Mouse (Mus musculus) limb, embryonic 12.5 days (tissue): ENCODE results near the gene Lexm. TPM values are rescaled to one million over a fixed set of nuclear protein-coding genes. Genes with fewer than 3 reads are reported as not detected.

Experiments
- ATAC-seq: fragments of 200-750 bp; cut with Nextera tagmentation; 2 replicates; pipeline ENCODE4 v1.8.0; 2017; ENCODE audit warnings: low read depth, moderate TSS enrichment; ENCODE audit not compliant: insufficient number of reproducible peaks, insufficient read depth, low FRiP score, low TSS enrichment
- H3K27ac ChIP-seq: fragments of 300-500 bp; sonication (generic); 2 replicates; pipeline ENCODE4 v1.5.1; 2016; ENCODE audit warnings: mild to moderate bottlenecking, moderate library complexity
- H3K27me3 ChIP-seq: fragments of 300-500 bp; sonication (generic); 2 replicates; pipeline ENCODE4 v1.6.1; 2016; ENCODE audit warnings: mild to moderate bottlenecking, moderate library complexity
- H3K36me3 ChIP-seq: fragments of 300-500 bp; sonication (generic); 2 replicates; pipeline ENCODE4 v1.6.1; 2016; ENCODE audit warnings: mild to moderate bottlenecking, moderate library complexity
- H3K4me1 ChIP-seq: fragments of 300-500 bp; sonication (generic); replicated peaks from 2 replicates; pipeline ENCODE4 v1.6.1; 2016
- H3K4me2 ChIP-seq: fragments of 300-500 bp; sonication (generic); 2 replicates; pipeline ENCODE4 v1.6.1; 2016; ENCODE audit warnings: mild to moderate bottlenecking, moderate library complexity
- H3K4me3 ChIP-seq: fragments of 300-500 bp; sonication (generic); replicated peaks from 2 replicates; pipeline ENCODE4 v1.5.1; 2016; ENCODE audit warnings: mild to moderate bottlenecking
- H3K9ac ChIP-seq: fragments of 300-500 bp; sonication (generic); replicated peaks from 2 replicates; pipeline ENCODE4 v1.6.1; 2016; ENCODE audit warnings: mild to moderate bottlenecking, moderate library complexity
- H3K9me3 ChIP-seq: fragments of 300-500 bp; sonication (generic); 2 replicates; pipeline ENCODE4 v1.6.1; 2016; ENCODE audit warnings: mild to moderate bottlenecking, moderate library complexity
- WGBS: fragments of 180-500 bp; shearing (Covaris S2); methylation state at CpG from one replicate; pipeline ENCODE4 v1.1.7; 2016; 5-methylcytosine and 5-hydroxymethylcytosine counted together
- polyA plus RNA-seq: library from polyadenylated mRNA; unstranded; fragments of >200 nt; fragmentation: Nextera tagmentation; extraction: Ambion mirVana; gene quantifications from 2 replicates; pipeline ENCODE4 v1.2.1, GENCODE M21; 2016

Lexm gene
- polyA plus RNA-seq, 1 experiment from 2014 or later: 0.24 TPM

DNA sequence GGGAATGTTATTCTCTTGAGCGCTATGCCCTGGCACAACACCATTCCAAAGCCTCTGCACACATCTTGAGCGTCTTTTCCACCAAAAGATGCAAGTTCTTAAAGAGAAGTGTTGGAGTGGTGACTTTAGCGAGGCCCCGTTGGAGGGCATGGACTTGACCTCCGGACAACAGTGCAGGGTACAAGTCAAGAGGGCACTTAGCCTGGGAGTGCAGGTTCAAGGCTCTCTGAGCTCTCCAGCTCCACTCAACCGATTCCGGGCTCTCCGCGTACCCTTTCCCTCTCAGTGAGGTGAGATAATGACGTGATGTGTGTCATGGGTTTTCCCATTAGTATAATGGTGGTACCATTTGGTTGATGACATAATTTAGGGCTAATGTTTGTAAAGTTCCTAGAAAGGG, 7.2 kb upstream of the Lexm start:
- H3K27ac ChIP-seq: no peak overlapping the region
- no peaks in the 10 kb centered on the region for H3K36me3 ChIP-seq
- H3K4me2 ChIP-seq: no peak overlapping the region
- ATAC-seq: no peak
- H3K4me1 ChIP-seq: peaks cover 19% of the 10 kb centered on the region
- H3K27me3 ChIP-seq: peaks cover 62% of the 10 kb centered on the region
- WGBS: 91% methylated on average over 10 of the region's 10 CpGs
- no peak overlapping the region for H3K4me3 ChIP-seq
- no peak overlapping the region for H3K9ac ChIP-seq
- H3K9me3 ChIP-seq: no peaks in the 10 kb centered on the region

DNA sequence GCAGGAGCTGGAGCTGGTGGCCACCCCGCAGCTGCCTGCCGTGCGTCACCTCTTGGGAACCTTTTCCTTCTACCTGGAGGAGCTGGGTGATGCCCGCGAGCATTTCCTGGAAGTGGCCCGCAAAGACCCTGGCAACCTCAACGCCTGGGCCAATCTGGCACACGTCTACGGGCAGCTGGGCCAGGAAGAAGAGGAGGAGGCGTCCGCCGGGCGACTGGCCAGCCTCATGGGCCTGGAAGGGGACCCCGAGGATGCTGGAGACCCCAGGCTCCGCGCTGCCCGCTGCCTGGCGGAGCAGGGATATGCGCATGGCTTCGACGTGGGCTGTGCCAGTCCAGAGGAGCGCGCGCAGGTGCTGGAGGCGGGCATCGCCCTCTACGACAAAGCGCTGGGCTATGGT, 5.7 kb upstream of the Lexm start:
- no peaks in the 10 kb centered on the region for H3K36me3 ChIP-seq
- H3K9me3 ChIP-seq: no peaks in the 10 kb centered on the region
- 0 out of 2 replicates have a peak overlapping the region, but pooled peaks have one; percentile 6 for H3K4me3 ChIP-seq
- no peak overlapping the region for H3K27ac ChIP-seq
- H3K9ac ChIP-seq: no peak overlapping the region
- peaks cover 71% of the 10 kb centered on the region for H3K27me3 ChIP-seq
- H3K4me2 ChIP-seq: peak overlapping the region; percentile 36; the same call in 1 of the 2 replicates
- peaks cover 19% of the 10 kb centered on the region for H3K4me1 ChIP-seq
- WGBS: 23% methylated on average over 28 of the region's 28 CpGs
- ATAC-seq: no peak

DNA sequence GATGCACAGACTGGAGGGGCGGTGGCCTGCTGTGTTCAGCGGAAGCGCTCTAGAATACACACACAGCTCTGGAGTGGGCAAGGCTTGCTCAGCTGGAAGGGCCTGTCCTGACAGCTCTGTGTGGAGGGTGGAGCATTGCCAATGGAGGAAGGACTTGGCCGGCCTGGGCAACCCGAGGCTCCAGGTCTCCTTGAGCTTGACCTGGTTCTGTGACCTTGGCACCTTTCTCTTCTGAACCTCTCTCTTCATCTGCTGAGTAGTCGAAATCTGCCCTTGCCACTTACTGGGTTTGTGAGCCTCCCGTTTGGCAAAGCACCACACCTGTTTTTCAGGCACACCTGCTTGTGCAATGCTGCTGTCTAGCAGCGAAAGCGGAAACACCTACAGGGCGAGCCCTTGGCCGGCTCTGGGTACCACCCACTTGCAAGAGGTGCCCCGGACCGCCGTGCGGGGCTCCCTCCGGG, 5.0 kb upstream of the Lexm start, which contains the start of gene Ttc22:
Ttc22 (plus strand) TSS at position 403 of the 464 bp plus-strand sequence.
- peaks cover 18% of the 10 kb centered on the region for H3K4me1 ChIP-seq
- ATAC-seq: no peak
- 26% methylated on average over 16 of the region's 16 CpGs for WGBS
- H3K9me3 ChIP-seq: no peaks in the 10 kb centered on the region
- no peak within 1 kb of the TSS for H3K27ac ChIP-seq
- H3K36me3 ChIP-seq: no peaks in the 10 kb centered on the region
- peak within 1 kb of the TSS; percentile 36 for H3K4me2 ChIP-seq
- H3K27me3 ChIP-seq: peaks cover 72% of the 10 kb centered on the region
- no peak within 1 kb of the TSS for H3K9ac ChIP-seq
- H3K4me3 ChIP-seq: peak within 1 kb of the TSS; percentile 6; the same call in 1 of the 2 replicates

DNA sequence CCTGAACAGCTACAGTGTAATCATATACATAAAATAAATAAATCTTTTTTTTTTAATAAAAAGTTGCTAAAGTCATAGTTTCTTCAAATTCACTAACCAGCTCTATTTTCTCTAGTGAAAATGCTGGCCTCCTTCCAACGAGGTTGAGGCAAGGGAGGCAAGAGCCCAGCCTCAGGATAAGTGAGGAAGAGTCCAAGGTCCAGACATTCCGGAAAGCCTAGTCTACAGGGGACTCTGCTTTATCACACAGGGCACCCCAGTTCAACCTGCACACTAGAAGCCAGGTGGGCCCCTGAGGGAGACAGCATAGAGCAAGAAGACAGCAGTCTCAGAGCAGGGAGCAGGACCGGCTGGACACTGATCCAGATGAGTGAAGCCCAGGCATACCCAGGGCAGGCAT, 4.4 kb upstream of the Lexm start:
- Histone ChIP-seq H3K27ac (no peak overlapping the region), H3K27me3 (peaks cover 76% of the 10 kb centered on the region), H3K9ac (no peak overlapping the region), H3K4me1 (peaks cover 18% of the 10 kb centered on the region), H3K4me2 (no peak overlapping the region), H3K36me3 (no peaks in the 10 kb centered on the region), H3K4me3 (no peak overlapping the region), H3K9me3 (no peaks in the 10 kb centered on the region)
- 64% methylated on average over 3 of the region's 3 CpGs for WGBS
- ATAC-seq: no peak

DNA sequence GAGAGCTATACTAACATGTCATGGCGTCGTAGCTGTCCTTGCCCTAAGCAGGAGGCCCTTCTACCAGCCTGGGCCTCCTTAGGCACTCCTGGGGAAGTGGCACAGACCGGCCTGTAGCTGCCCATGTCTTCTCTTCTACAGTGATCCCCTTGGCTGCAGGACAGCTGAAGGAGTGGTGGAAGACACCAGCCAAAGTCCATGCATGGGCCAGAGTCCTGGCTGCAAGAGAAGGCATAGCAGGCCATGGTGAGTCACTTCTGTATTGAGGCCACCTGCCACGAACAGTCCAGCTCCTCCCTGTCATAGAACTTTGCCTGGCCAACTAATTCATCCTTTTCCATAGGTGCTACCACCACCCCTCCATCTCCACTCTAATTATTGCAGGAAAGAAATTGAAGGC, 1.9 kb upstream of the Lexm start:
- H3K4me1 ChIP-seq: peaks cover 15% of the 10 kb centered on the region
- no peak overlapping the region for H3K4me2 ChIP-seq
- peaks cover 58% of the 10 kb centered on the region for H3K27me3 ChIP-seq
- H3K9me3 ChIP-seq: no peaks in the 10 kb centered on the region
- no peak overlapping the region for H3K9ac ChIP-seq
- H3K27ac ChIP-seq: no peak overlapping the region
- no peak overlapping the region for H3K4me3 ChIP-seq
- no peak for ATAC-seq
- no peaks in the 10 kb centered on the region for H3K36me3 ChIP-seq
- 88% methylated on average over 4 of the region's 4 CpGs for WGBS

DNA sequence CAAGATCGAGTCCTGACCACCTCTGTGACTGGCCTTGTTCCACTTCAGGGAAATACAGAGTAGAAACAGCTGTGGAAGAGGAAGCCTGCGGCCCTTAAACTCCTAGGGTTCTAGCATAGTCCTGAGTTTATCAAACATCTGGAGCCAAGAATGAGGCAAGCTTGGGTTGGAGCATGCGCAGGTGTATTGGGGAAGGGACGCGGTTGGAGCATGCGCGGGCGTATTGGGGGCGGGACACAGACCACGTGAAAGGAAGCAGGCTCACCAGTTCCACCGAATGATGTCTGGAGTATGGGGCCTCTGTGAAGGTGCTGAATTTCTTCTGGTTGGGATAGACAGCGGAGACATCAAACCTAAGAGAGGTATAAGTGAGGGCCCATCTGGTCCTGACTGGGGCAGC, 1.4 kb downstream of the Lexm start:
- H3K9me3 ChIP-seq: no peaks in the 10 kb centered on the region
- 77% methylated on average over 12 of the region's 12 CpGs for WGBS
- peaks cover 27% of the 10 kb centered on the region for H3K27me3 ChIP-seq
- no peak for ATAC-seq
- H3K4me3 ChIP-seq: no peak overlapping the region
- H3K27ac ChIP-seq: no peak overlapping the region
- H3K4me2 ChIP-seq: no peak overlapping the region
- H3K4me1 ChIP-seq: peaks cover 10% of the 10 kb centered on the region
- H3K9ac ChIP-seq: no peak overlapping the region
- no peaks in the 10 kb centered on the region for H3K36me3 ChIP-seq

DNA sequence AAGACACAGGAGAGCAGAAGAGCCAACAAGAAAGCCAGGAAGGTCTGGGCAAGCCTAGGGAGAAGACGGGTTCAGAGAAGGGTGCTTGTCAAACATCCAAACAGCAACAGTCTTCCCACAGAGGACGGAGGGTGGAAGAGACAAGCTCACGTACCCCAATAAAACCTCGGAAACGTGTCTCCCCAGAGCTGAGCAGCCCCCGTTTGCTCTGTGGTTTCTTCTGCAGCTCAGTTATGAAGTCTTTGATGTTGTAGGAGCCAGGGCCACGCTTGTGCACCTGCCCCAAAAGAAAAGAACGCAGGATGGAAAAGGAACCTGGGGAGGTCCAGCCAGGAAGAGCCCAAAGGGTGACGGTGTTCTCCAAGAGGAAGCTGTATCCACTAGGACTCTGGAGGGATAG, 2.2 kb downstream of the Lexm start:
- Histone ChIP-seq H3K4me3 (no peak overlapping the region), H3K27me3 (peaks cover 24% of the 10 kb centered on the region), H3K4me1 (peaks cover 10% of the 10 kb centered on the region), H3K9me3 (no peaks in the 10 kb centered on the region), H3K9ac (no peak overlapping the region), H3K4me2 (no peak overlapping the region), H3K27ac (no peak overlapping the region), H3K36me3 (no peaks in the 10 kb centered on the region)
- ATAC-seq: no peak
- 77% methylated on average over 9 of the region's 9 CpGs for WGBS

DNA sequence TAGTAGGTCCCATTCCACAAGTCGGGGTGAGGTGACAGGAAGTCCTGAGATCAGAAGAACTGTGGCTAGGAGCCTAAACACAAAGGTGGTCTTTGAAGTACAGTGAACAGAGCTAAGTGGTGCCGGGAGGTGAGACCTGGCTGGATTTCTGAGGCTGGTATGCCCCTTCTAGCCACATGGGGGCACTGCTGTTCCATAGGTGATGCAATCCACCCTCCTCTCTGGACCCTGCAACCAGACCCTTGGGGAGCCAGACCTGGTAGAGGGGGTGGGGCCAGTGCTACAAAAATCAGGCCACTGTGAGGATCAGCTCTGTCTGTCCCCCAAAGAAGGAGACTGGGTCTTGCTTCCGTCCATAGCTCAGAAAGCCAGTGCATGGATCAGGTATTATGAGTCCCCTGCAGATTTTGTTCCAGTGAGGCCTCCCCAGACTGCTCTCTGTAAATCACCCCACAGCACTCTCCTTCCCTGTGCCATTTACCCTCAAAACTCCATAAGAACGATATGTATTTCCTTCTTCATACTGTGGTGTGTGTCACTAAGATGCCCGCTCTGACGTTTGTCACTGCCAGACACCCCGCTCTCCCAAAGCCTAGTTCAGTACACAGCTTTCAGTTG, 2.8 kb downstream of the Lexm start:
- WGBS: 41% methylated on average over 7 of the region's 7 CpGs
- Histone ChIP-seq H3K4me3 (no peak overlapping the region), H3K4me2 (no peak overlapping the region), H3K9ac (no peak overlapping the region), H3K27me3 (peaks cover 19% of the 10 kb centered on the region), H3K36me3 (no peaks in the 10 kb centered on the region), H3K27ac (peak overlapping the region; percentile 4; the same call in 1 of the 2 replicates), H3K4me1 (peaks cover 10% of the 10 kb centered on the region), H3K9me3 (no peaks in the 10 kb centered on the region)
- ATAC-seq: peak; percentile 58; the same call in 1 of the 2 replicates

DNA sequence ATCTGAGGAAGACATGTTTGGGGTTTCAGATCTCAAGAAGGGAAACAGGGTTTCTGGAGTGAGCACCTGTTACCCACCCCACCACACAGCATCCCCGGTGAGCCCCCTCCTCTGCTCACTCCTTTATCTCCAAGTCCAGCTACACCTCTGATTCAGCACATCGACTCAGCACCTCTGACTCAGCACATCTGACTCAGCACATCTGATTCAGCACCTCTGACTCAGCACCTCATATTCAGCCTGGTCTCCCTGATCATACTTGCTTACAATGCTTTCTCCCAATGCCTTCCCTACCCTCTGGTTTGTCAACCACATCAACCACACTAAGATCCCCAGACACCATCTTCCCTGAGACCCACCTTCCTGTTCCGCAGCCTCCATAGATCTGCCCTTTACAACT, 3.5 kb downstream of the Lexm start:
- no peaks in the 10 kb centered on the region for H3K9me3 ChIP-seq
- WGBS: 86% methylated on average over 3 of the region's 3 CpGs
- H3K27me3 ChIP-seq: peaks cover 14% of the 10 kb centered on the region
- no peak for ATAC-seq
- H3K27ac ChIP-seq: peak overlapping the region; percentile 4; the same call in 1 of the 2 replicates
- H3K4me1 ChIP-seq: peaks cover 10% of the 10 kb centered on the region
- no peaks in the 10 kb centered on the region for H3K36me3 ChIP-seq
- H3K4me2 ChIP-seq: no peak overlapping the region
- no peak overlapping the region for H3K9ac ChIP-seq
- H3K4me3 ChIP-seq: no peak overlapping the region

DNA sequence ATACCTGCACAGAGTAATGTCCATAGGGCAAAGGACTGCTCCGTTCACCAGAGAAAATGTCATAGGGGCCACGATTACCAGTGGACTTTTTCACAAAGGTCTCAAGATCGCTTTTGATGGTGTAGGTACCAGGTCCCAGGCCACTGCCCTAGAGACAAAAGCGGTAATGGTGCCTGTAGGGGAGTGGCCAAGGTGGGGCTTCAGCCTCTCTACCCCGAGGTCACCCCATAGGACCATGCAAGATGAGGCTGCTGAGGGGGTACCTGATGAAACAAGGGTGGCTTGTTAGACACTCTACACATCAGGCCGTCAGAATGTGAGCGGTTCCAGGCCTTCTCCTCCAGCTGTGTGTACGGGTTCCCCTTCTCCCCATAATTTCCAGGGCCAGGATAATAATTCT, 3.9 kb downstream of the Lexm start:
- Histone ChIP-seq H3K27me3 (peaks cover 14% of the 10 kb centered on the region), H3K4me2 (no peak overlapping the region), H3K4me3 (no peak overlapping the region), H3K27ac (no peak overlapping the region), H3K9me3 (no peaks in the 10 kb centered on the region), H3K36me3 (no peaks in the 10 kb centered on the region), H3K4me1 (peaks cover 10% of the 10 kb centered on the region), H3K9ac (no peak overlapping the region)
- no peak for ATAC-seq
- 77% methylated on average over 8 of the region's 8 CpGs for WGBS

DNA sequence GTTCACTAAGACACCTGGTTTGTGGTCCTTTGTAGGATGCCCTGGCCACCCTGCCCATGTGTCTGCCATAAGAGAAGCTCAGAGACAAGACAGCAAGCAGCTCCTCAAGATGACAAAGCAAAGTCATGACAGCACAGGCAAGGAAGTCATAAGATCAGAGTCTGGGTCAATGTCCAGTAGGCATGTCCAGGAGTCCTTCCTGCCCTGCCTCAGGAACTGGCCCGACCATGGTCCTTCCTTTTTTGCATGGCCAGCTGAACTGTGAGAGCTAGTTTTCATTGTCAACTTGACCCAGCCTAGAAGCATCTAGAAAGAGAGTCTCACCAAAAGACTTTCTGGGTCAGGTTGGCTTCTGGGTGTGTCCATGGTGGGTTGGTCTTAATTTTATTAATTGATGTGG, 9.1 kb downstream of the Lexm start:
- Histone ChIP-seq H3K27me3 (no peaks in the 10 kb centered on the region), H3K9me3 (no peaks in the 10 kb centered on the region), H3K36me3 (no peaks in the 10 kb centered on the region), H3K4me1 (no peaks in the 10 kb centered on the region), H3K27ac (no peak overlapping the region), H3K4me2 (no peak overlapping the region), H3K4me3 (no peak overlapping the region), H3K9ac (no peak overlapping the region)
- WGBS: 82% methylated on average over 1 of the region's 1 CpGs
- ATAC-seq: no peak
